Mouse (Mus musculus) embryonic facial prominence, embryonic 13.5 days (tissue): ENCODE measurements around the gene Ddah2. TPM values are rescaled to one million over a fixed set of nuclear protein-coding genes. Genes with fewer than 3 reads are reported as not detected.

Source experiments
- ATAC-seq: fragments of 200-750 bp; cut with Nextera tagmentation; 2 replicates; pipeline ENCODE4 v1.8.0; 2017; ENCODE audit warnings: low read depth; ENCODE audit not compliant: insufficient number of reproducible peaks, insufficient read depth, low FRiP score, low TSS enrichment
- H3K27ac ChIP-seq: fragments of 300-500 bp; sonication (generic); 2 replicates; pipeline ENCODE4 v1.5.1; 2015; ENCODE audit warnings: moderate library complexity, mild to moderate bottlenecking, inconsistent platforms
- H3K27me3 ChIP-seq: fragments of 300-500 bp; sonication (generic); 2 replicates; pipeline ENCODE4 v1.6.1; 2015; ENCODE audit warnings: mild to moderate bottlenecking, inconsistent platforms
- H3K36me3 ChIP-seq: fragments of 300-500 bp; sonication (generic); 2 replicates; pipeline ENCODE4 v1.6.1; 2015; ENCODE audit warnings: mild to moderate bottlenecking, inconsistent platforms
- H3K4me1 ChIP-seq: fragments of 300-500 bp; sonication (generic); 2 replicates; pipeline ENCODE4 v1.6.1; 2015; ENCODE audit warnings: inconsistent platforms
- H3K4me2 ChIP-seq: fragments of 300-500 bp; sonication (generic); 2 replicates; pipeline ENCODE4 v1.6.1; 2015; ENCODE audit warnings: moderate library complexity, mild to moderate bottlenecking, inconsistent platforms
- H3K4me3 ChIP-seq: fragments of 300-500 bp; sonication (generic); 2 replicates; pipeline ENCODE4 v1.5.1; 2015; ENCODE audit warnings: mild to moderate bottlenecking, inconsistent platforms
- H3K9ac ChIP-seq: fragments of 300-500 bp; sonication (generic); 2 replicates; pipeline ENCODE4 v1.6.1; 2015; ENCODE audit warnings: mild to moderate bottlenecking, inconsistent platforms
- H3K9me3 ChIP-seq: fragments of 300-500 bp; sonication (generic); 2 replicates; pipeline ENCODE4 v1.6.1; 2016; ENCODE audit warnings: inconsistent platforms
- WGBS: fragments of 180-500 bp; shearing (Covaris S2); methylation state at CpG from one replicate; pipeline ENCODE4 v1.1.7; 2015; ENCODE audit warnings: mixed read lengths; 5-methylcytosine and 5-hydroxymethylcytosine counted together
- polyA plus RNA-seq: library from polyadenylated mRNA; unstranded; fragments of >200 nt; fragmentation: Nextera tagmentation; extraction: Ambion mirVana; gene quantifications from 2 replicates; pipeline ENCODE4 v1.2.1, GENCODE M21; 2015

The Ddah2 gene
- polyA plus RNA-seq, 1 experiment from 2014 or later: 374 TPM

GRCm38 (mm10) chr17:35068213-35068914, 9.5 kb downstream of the Ddah2 start:
- Histone ChIP-seq H3K4me2 (no peak overlapping the region), H3K36me3 (peaks cover 2% of the 10 kb centered on the region), H3K27me3 (peaks cover 55% of the 10 kb centered on the region), H3K4me1 (peaks cover 17% of the 10 kb centered on the region), H3K9ac (no peak overlapping the region), H3K9me3 (no peaks in the 10 kb centered on the region), H3K4me3 (no peak overlapping the region), H3K27ac (no peak overlapping the region)
- WGBS: 75% methylated on average over 17 of the region's 17 CpGs
- no peak for ATAC-seq

- WGBS: 31% methylated on average over 6 of the region's 6 CpGs
Observed at GRCm38 (mm10) chr17:35070556-35071229, 11.9 kb downstream of the Ddah2 start.

GRCm38 (mm10) chr17:35071454-35071853, 12.6 kb downstream of the Ddah2 start:
- Histone ChIP-seq H3K4me1 (peaks cover 13% of the 10 kb centered on the region), H3K27me3 (peaks cover 24% of the 10 kb centered on the region), H3K9me3 (no peaks in the 10 kb centered on the region), H3K4me2 (no peak overlapping the region), H3K36me3 (no peaks in the 10 kb centered on the region), H3K9ac (no peak overlapping the region), H3K4me3 (no peak overlapping the region), H3K27ac (no peak overlapping the region)
- 83% methylated on average over 9 of the region's 9 CpGs for WGBS
- ATAC-seq: no peak

More at GRCm38 (mm10) chr17:35070556-35071229, 11.9 kb downstream of the Ddah2 start:
- no peak for ATAC-seq
- Histone ChIP-seq H3K9ac (no peak overlapping the region), H3K4me1 (peaks cover 7% of the 10 kb centered on the region), H3K9me3 (no peaks in the 10 kb centered on the region), H3K4me3 (no peak overlapping the region), H3K27me3 (peaks cover 31% of the 10 kb centered on the region), H3K4me2 (no peak overlapping the region), H3K27ac (no peak overlapping the region), H3K36me3 (no peaks in the 10 kb centered on the region)

GRCm38 (mm10) chr17:35074097-35074496, 15.3 kb downstream of the Ddah2 start:
- H3K27me3 ChIP-seq: peaks cover 13% of the 10 kb centered on the region
- 41% methylated on average over 17 of the region's 17 CpGs for WGBS
- no peak overlapping the region for H3K27ac ChIP-seq
- ATAC-seq: no peak
- no peak overlapping the region for H3K4me3 ChIP-seq
- H3K4me1 ChIP-seq: peaks cover 32% of the 10 kb centered on the region
- H3K36me3 ChIP-seq: no peaks in the 10 kb centered on the region
- H3K9ac ChIP-seq: no peak overlapping the region
- H3K9me3 ChIP-seq: no peaks in the 10 kb centered on the region
- H3K4me2 ChIP-seq: no peak overlapping the region

GRCm38 (mm10) chr17:35076507-35077176, 17.8 kb downstream of the Ddah2 start, which contains the start of gene Ly6g6e:
Ly6g6e (plus strand) TSS chr17:35076902.
- no peak for ATAC-seq
- H3K9ac ChIP-seq: no peak within 1 kb of the TSS; the same call in 1 of the 2 replicates
- peak within 1 kb of the TSS; percentile 20; the same call in 1 of the 2 replicates for H3K4me3 ChIP-seq
- peak within 1 kb of the TSS; percentile 45 for H3K4me2 ChIP-seq
- no peaks in the 10 kb centered on the region for H3K36me3 ChIP-seq
- H3K27ac ChIP-seq: peak within 1 kb of the TSS; percentile 55; the same call in 1 of the 2 replicates
- peaks cover 16% of the 10 kb centered on the region for H3K27me3 ChIP-seq
- H3K9me3 ChIP-seq: no peaks in the 10 kb centered on the region
- peaks cover 32% of the 10 kb centered on the region for H3K4me1 ChIP-seq
- WGBS: 5% methylated on average over 10 of the region's 10 CpGs

DNA sequence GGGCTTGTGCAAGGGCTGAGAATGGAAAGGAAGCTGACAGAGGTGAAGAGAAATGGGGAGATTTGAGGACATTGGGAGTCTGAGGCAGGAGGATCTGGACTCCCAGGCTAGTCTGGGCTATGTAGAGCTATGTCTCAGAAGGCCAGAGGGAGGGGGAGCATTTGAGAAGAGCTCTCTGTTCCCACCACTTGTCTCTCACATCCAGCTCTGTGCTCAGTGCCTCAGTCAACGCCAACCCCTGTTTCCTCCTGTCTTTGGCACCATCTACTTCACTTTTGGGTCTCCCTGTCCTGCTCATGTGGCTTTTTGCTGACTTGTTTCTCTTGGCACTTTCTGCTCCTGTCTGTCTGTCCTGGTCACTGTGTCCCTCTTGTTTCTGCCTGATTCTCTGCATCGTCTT, 18.4 kb downstream of the Ddah2 start:
- WGBS: 33% methylated on average over 2 of the region's 2 CpGs
- Histone ChIP-seq H3K9ac (no peak overlapping the region), H3K27ac (peak overlapping the region; percentile 55; the same call in 1 of the 2 replicates), H3K4me1 (peaks cover 32% of the 10 kb centered on the region), H3K4me3 (0 out of 2 replicates have a peak overlapping the region, but pooled peaks have one; percentile 20), H3K9me3 (no peaks in the 10 kb centered on the region), H3K27me3 (peaks cover 16% of the 10 kb centered on the region), H3K4me2 (peak overlapping the region; percentile 45), H3K36me3 (no peaks in the 10 kb centered on the region)
- no peak for ATAC-seq

GRCm38 (mm10) chr17:35077786-35078233, 19.0 kb downstream of the Ddah2 start, which contains the start of gene Ly6g6d:
Ly6g6d (minus strand) TSS chr17:35078065.
- H3K36me3 ChIP-seq: no peaks in the 10 kb centered on the region
- peak within 1 kb of the TSS; percentile 45 for H3K4me2 ChIP-seq
- H3K27me3 ChIP-seq: peaks cover 16% of the 10 kb centered on the region
- no peaks in the 10 kb centered on the region for H3K9me3 ChIP-seq
- H3K9ac ChIP-seq: no peak within 1 kb of the TSS; the same call in 1 of the 2 replicates
- H3K4me3 ChIP-seq: peak within 1 kb of the TSS; percentile 20; the same call in 1 of the 2 replicates
- H3K27ac ChIP-seq: peak within 1 kb of the TSS; percentile 55; the same call in 1 of the 2 replicates
- no peak for ATAC-seq
- H3K4me1 ChIP-seq: peaks cover 32% of the 10 kb centered on the region
- WGBS: 10% methylated on average over 14 of the region's 14 CpGs

GRCm38 (mm10) chr17:35079778-35080177, 20.9 kb downstream of the Ddah2 start:
- 70% methylated on average over 9 of the region's 9 CpGs for WGBS
- H3K9ac ChIP-seq: no peak overlapping the region

GRCm38 (mm10) chr17:35080248-35080647, 21.4 kb downstream of the Ddah2 start:
- Histone ChIP-seq H3K4me2 (no peak overlapping the region), H3K27ac (no peak overlapping the region), H3K27me3 (peaks cover 16% of the 10 kb centered on the region), H3K4me1 (peaks cover 26% of the 10 kb centered on the region), H3K36me3 (no peaks in the 10 kb centered on the region), H3K4me3 (no peak overlapping the region), H3K9ac (no peak overlapping the region), H3K9me3 (no peaks in the 10 kb centered on the region)
- 46% methylated on average over 6 of the region's 6 CpGs for WGBS
- ATAC-seq: no peak

More at GRCm38 (mm10) chr17:35079778-35080177, 20.9 kb downstream of the Ddah2 start:
- ATAC-seq: no peak
- peaks cover 26% of the 10 kb centered on the region for H3K4me1 ChIP-seq
- no peak overlapping the region for H3K27ac ChIP-seq
- H3K36me3 ChIP-seq: no peaks in the 10 kb centered on the region
- H3K4me2 ChIP-seq: no peak overlapping the region
- H3K9me3 ChIP-seq: no peaks in the 10 kb centered on the region
- no peak overlapping the region for H3K4me3 ChIP-seq
- H3K27me3 ChIP-seq: peaks cover 16% of the 10 kb centered on the region

DNA sequence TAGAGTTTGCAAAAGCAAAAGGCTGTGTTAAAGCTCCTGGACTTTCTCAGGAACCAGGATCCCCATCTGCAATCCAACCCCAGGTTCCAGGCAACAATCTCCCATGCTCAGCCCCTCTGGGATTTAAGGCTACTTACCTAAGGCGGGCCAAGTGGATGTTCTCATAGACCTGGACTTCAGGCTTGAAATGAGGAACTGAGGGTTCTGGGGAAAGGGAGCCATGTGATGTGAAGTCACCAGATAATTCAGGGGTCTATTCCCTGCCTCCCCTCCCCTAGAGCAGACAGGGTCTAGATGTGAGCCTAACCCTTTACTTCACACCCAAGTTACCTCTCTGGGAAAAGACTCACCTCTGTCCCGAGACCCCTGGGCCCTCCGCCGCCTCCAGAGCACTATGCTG, 21.9 kb downstream of the Ddah2 start:
- no peak overlapping the region for H3K4me2 ChIP-seq
- H3K27ac ChIP-seq: no peak overlapping the region
- H3K36me3 ChIP-seq: no peaks in the 10 kb centered on the region
- no peak for ATAC-seq
- peaks cover 26% of the 10 kb centered on the region for H3K4me1 ChIP-seq
- H3K9ac ChIP-seq: no peak overlapping the region
- H3K4me3 ChIP-seq: no peak overlapping the region
- peaks cover 16% of the 10 kb centered on the region for H3K27me3 ChIP-seq
- WGBS: 65% methylated on average over 4 of the region's 4 CpGs
- H3K9me3 ChIP-seq: no peaks in the 10 kb centered on the region

GRCm38 (mm10) chr17:35082841-35083576, 24.2 kb downstream of the Ddah2 start:
- 81% methylated on average over 16 of the region's 16 CpGs for WGBS
- ATAC-seq: no peak
- H3K4me2 ChIP-seq: no peak overlapping the region
- peaks cover 11% of the 10 kb centered on the region for H3K27me3 ChIP-seq
- H3K9me3 ChIP-seq: no peaks in the 10 kb centered on the region
- no peak overlapping the region for H3K27ac ChIP-seq
- H3K4me3 ChIP-seq: no peak overlapping the region
- H3K4me1 ChIP-seq: peaks cover 4% of the 10 kb centered on the region
- no peaks in the 10 kb centered on the region for H3K36me3 ChIP-seq
- H3K9ac ChIP-seq: 0 out of 2 replicates have a peak overlapping the region, but pooled peaks have one; percentile 11
